Mouse (Mus musculus) forebrain, embryonic 11.5 days (tissue): ENCODE data around the gene Serpina3c. TPM values are rescaled to one million over a fixed set of nuclear protein-coding genes. Genes with fewer than 3 reads are reported as not detected.

Source experiments
- ATAC-seq: fragments of 200-750 bp; cut with Nextera tagmentation; replicated peaks from 2 replicates; pipeline ENCODE4 v1.8.0; 2017; ENCODE audit warnings: moderate TSS enrichment; ENCODE audit not compliant: low FRiP score
- DNase-seq: peaks from one replicate; pipeline ENCODE4 v3.0.0-alpha.2; 2017; ENCODE audit warnings: low spot score
- H3K27ac ChIP-seq: fragments of 300-500 bp; sonication (generic); 2 replicates; pipeline ENCODE4 v1.5.1; 2014; ENCODE audit warnings: low read depth, low read length
- H3K27me3 ChIP-seq: fragments of 300-500 bp; sonication (generic); 2 replicates; pipeline ENCODE4 v1.6.1; 2014; ENCODE audit warnings: mild to moderate bottlenecking, low read length, mixed read lengths; ENCODE audit not compliant: control insufficient read depth, insufficient read depth
- H3K36me3 ChIP-seq: fragments of 300-500 bp; sonication (generic); 2 replicates; pipeline ENCODE4 v1.6.1; 2014; ENCODE audit warnings: mild to moderate bottlenecking, low read length, moderate library complexity, mixed read lengths; ENCODE audit not compliant: control insufficient read depth, insufficient read depth
- H3K4me1 ChIP-seq: fragments of 300-500 bp; sonication (generic); replicated peaks from 2 replicates; pipeline ENCODE4 v1.6.1; 2014; ENCODE audit warnings: low read length, mixed read lengths; ENCODE audit not compliant: control insufficient read depth, insufficient read depth
- H3K4me2 ChIP-seq: fragments of 300-500 bp; sonication (generic); 2 replicates; pipeline ENCODE4 v1.6.1; 2014; ENCODE audit warnings: low read depth, mild to moderate bottlenecking, low read length, moderate library complexity, mixed read lengths; ENCODE audit not compliant: severe bottlenecking
- H3K4me3 ChIP-seq: fragments of 300-500 bp; sonication (generic); 2 replicates; pipeline ENCODE4 v1.5.1; 2014; ENCODE audit warnings: low read depth, low read length
- H3K9ac ChIP-seq: fragments of 300-500 bp; sonication (generic); 2 replicates; pipeline ENCODE4 v1.6.1; 2014; ENCODE audit warnings: low read length
- H3K9me3 ChIP-seq: fragments of 300-500 bp; sonication (generic); 2 replicates; pipeline ENCODE4 v1.6.1; 2016; ENCODE audit warnings: low read length, mixed read lengths; ENCODE audit not compliant: control insufficient read depth
- WGBS: fragments of 180-500 bp; shearing (Covaris S2); extraction: QIAGEN DNeasy Blood & Tissue Kit; methylation state at CpG from one replicate; pipeline ENCODE4 v1.1.7; 2014; 5-methylcytosine and 5-hydroxymethylcytosine counted together
- polyA plus RNA-seq: library from polyadenylated mRNA; unstranded; fragments of >200 nt; fragmentation: Nextera tagmentation; extraction: Ambion mirVana; gene quantifications from 2 replicates; pipeline ENCODE4 v1.2.1, GENCODE M21; 2014

Gene Serpina3c
- polyA plus RNA-seq = not detected in 2 replicates

GRCm38 (mm10) chr12:104153656-104154055 is at the start of gene Serpina3c:
Serpina3c (minus strand) TSS chr12:104153870.
- ATAC-seq (no peak), DNase-seq (no peak)
- WGBS = 86% methylated on average over 2 of the region's 2 CpGs
- H3K4me3 ChIP-seq = no peak within 1 kb of the TSS
- H3K36me3 ChIP-seq = no peaks in the 10 kb centered on the region
- no peaks in the 10 kb centered on the region for H3K27me3 ChIP-seq
- no peak within 1 kb of the TSS for H3K27ac ChIP-seq
- H3K4me2 ChIP-seq = no peak within 1 kb of the TSS
- no peaks in the 10 kb centered on the region for H3K9me3 ChIP-seq
- H3K4me1 ChIP-seq = no peaks in the 10 kb centered on the region
- no peak within 1 kb of the TSS for H3K9ac ChIP-seq

GRCm38 (mm10) chr12:104190852-104191251 is 37.2 kb upstream of the Serpina3c start:
- Histone ChIP-seq H3K4me3 (no peak overlapping the region), H3K27ac (no peak overlapping the region), H3K9me3 (no peaks in the 10 kb centered on the region), H3K4me2 (no peak overlapping the region), H3K4me1 (no peaks in the 10 kb centered on the region), H3K27me3 (no peaks in the 10 kb centered on the region), H3K36me3 (no peaks in the 10 kb centered on the region), H3K9ac (no peak overlapping the region)
- ATAC-seq = no peak
- no peak for DNase-seq

GRCm38 (mm10) chr12:104189246-104189645 is 35.6 kb upstream of the Serpina3c start:
- WGBS = 85% methylated on average over 2 of the region's 2 CpGs
- H3K4me1 ChIP-seq = no peaks in the 10 kb centered on the region
- no peak overlapping the region for H3K9ac ChIP-seq
- no peak overlapping the region for H3K27ac ChIP-seq
- no peak overlapping the region for H3K4me3 ChIP-seq
- ATAC-seq = no peak
- no peaks in the 10 kb centered on the region for H3K36me3 ChIP-seq
- H3K4me2 ChIP-seq = no peak overlapping the region
- no peaks in the 10 kb centered on the region for H3K9me3 ChIP-seq
- H3K27me3 ChIP-seq = no peaks in the 10 kb centered on the region
- DNase-seq = no peak

GRCm38 (mm10) chr12:104186041-104186581 is 32.4 kb upstream of the Serpina3c start:
- Histone ChIP-seq H3K4me2 (no peak overlapping the region), H3K27ac (no peak overlapping the region), H3K4me1 (no peaks in the 10 kb centered on the region), H3K36me3 (no peaks in the 10 kb centered on the region), H3K9ac (no peak overlapping the region), H3K4me3 (no peak overlapping the region), H3K27me3 (no peaks in the 10 kb centered on the region), H3K9me3 (no peaks in the 10 kb centered on the region)
- 86% methylated on average over 3 of the region's 3 CpGs for WGBS
- DNase-seq (no peak), ATAC-seq (no peak)

GRCm38 (mm10) chr12:104185046-104185445 is 31.4 kb upstream of the Serpina3c start:
- ATAC-seq (no peak), DNase-seq (no peak)

GRCm38 (mm10) chr12:104178987-104179386 is 25.3 kb upstream of the Serpina3c start:
- Histone ChIP-seq H3K36me3 (no peaks in the 10 kb centered on the region), H3K4me3 (no peak overlapping the region), H3K4me1 (no peaks in the 10 kb centered on the region), H3K27ac (no peak overlapping the region), H3K4me2 (no peak overlapping the region), H3K9me3 (no peaks in the 10 kb centered on the region), H3K27me3 (no peaks in the 10 kb centered on the region), H3K9ac (no peak overlapping the region)
- WGBS = 73% methylated on average over 2 of the region's 2 CpGs
- DNase-seq = no peak
- no peak for ATAC-seq

More at GRCm38 (mm10) chr12:104185046-104185445, 31.4 kb upstream of the Serpina3c start:
- WGBS = 88% methylated on average over 4 of the region's 4 CpGs
- H3K27me3 ChIP-seq = no peaks in the 10 kb centered on the region
- H3K4me2 ChIP-seq = no peak overlapping the region
- H3K36me3 ChIP-seq = no peaks in the 10 kb centered on the region
- no peaks in the 10 kb centered on the region for H3K4me1 ChIP-seq
- H3K9ac ChIP-seq = no peak overlapping the region
- no peaks in the 10 kb centered on the region for H3K9me3 ChIP-seq
- no peak overlapping the region for H3K4me3 ChIP-seq
- no peak overlapping the region for H3K27ac ChIP-seq

- no peak overlapping the region for H3K27ac ChIP-seq
- H3K9me3 ChIP-seq = no peaks in the 10 kb centered on the region
- no peaks in the 10 kb centered on the region for H3K36me3 ChIP-seq
- no peaks in the 10 kb centered on the region for H3K27me3 ChIP-seq
- no peak overlapping the region for H3K9ac ChIP-seq
- H3K4me3 ChIP-seq = no peak overlapping the region
- no peak for ATAC-seq
- H3K4me1 ChIP-seq = no peaks in the 10 kb centered on the region
- DNase-seq = no peak
- H3K4me2 ChIP-seq = no peak overlapping the region
Measured at GRCm38 (mm10) chr12:104178577-104178976, 24.9 kb upstream of the Serpina3c start.

- Histone ChIP-seq H3K36me3 (no peaks in the 10 kb centered on the region), H3K27me3 (no peaks in the 10 kb centered on the region), H3K4me3 (no peak overlapping the region), H3K9me3 (no peaks in the 10 kb centered on the region), H3K4me2 (no peak overlapping the region), H3K27ac (no peak overlapping the region), H3K4me1 (no peaks in the 10 kb centered on the region), H3K9ac (no peak overlapping the region)
- no peak for ATAC-seq
- no peak for DNase-seq
- WGBS = 83% methylated on average over 3 of the region's 3 CpGs
Measured at GRCm38 (mm10) chr12:104175636-104176035, 22.0 kb upstream of the Serpina3c start.

GRCm38 (mm10) chr12:104174747-104175146 is 21.1 kb upstream of the Serpina3c start:
- Histone ChIP-seq H3K27me3 (no peaks in the 10 kb centered on the region), H3K4me3 (no peak overlapping the region), H3K36me3 (no peaks in the 10 kb centered on the region), H3K9me3 (no peaks in the 10 kb centered on the region), H3K9ac (no peak overlapping the region), H3K4me1 (no peaks in the 10 kb centered on the region), H3K4me2 (no peak overlapping the region), H3K27ac (no peak overlapping the region)
- no peak for DNase-seq
- WGBS = 84% methylated on average over 3 of the region's 3 CpGs
- ATAC-seq = no peak
